Mouse (Mus musculus) neural tube, embryonic 15.5 days (tissue): ENCODE results near the gene Pip5k1b. TPM values are rescaled to one million over a fixed set of nuclear protein-coding genes. Genes with fewer than 3 reads are reported as not detected.

ENCODE experiments used
- ATAC-seq: fragments of 200-750 bp; cut with Nextera tagmentation; 2 replicates; pipeline ENCODE4 v1.8.0; 2017; ENCODE audit warnings: mild to moderate bottlenecking, moderate TSS enrichment, moderate library complexity; ENCODE audit not compliant: low FRiP score
- H3K27ac ChIP-seq: fragments of 300-500 bp; sonication (generic); replicated peaks from 2 replicates; pipeline ENCODE4 v1.5.1; 2015; ENCODE audit warnings: mild to moderate bottlenecking, inconsistent platforms
- H3K27me3 ChIP-seq: fragments of 300-500 bp; sonication (generic); replicated peaks from 2 replicates; pipeline ENCODE4 v1.6.1; 2015; ENCODE audit warnings: inconsistent platforms
- H3K36me3 ChIP-seq: fragments of 300-500 bp; sonication (generic); 2 replicates; pipeline ENCODE4 v1.6.1; 2015; ENCODE audit warnings: inconsistent platforms
- H3K4me1 ChIP-seq: fragments of 300-500 bp; sonication (generic); 2 replicates; pipeline ENCODE4 v1.6.1; 2015; ENCODE audit warnings: inconsistent platforms
- H3K4me2 ChIP-seq: fragments of 300-500 bp; sonication (generic); 2 replicates; pipeline ENCODE4 v1.6.1; 2015; ENCODE audit warnings: inconsistent platforms, mild to moderate bottlenecking, moderate library complexity
- H3K4me3 ChIP-seq: fragments of 300-500 bp; sonication (generic); replicated peaks from 2 replicates; pipeline ENCODE4 v1.5.1; 2015; ENCODE audit warnings: mild to moderate bottlenecking, inconsistent platforms
- H3K9ac ChIP-seq: fragments of 300-500 bp; sonication (generic); replicated peaks from 2 replicates; pipeline ENCODE4 v1.6.1; 2015; ENCODE audit warnings: mild to moderate bottlenecking, inconsistent platforms
- H3K9me3 ChIP-seq: fragments of 300-500 bp; sonication (generic); replicated peaks from 2 replicates; pipeline ENCODE4 v1.6.1; 2016; ENCODE audit warnings: inconsistent platforms
- WGBS: fragments of 180-500 bp; shearing (Covaris S2); methylation state at CpG from one replicate; pipeline ENCODE4 v1.1.7; 2015; ENCODE audit warnings: mixed read lengths; 5-methylcytosine and 5-hydroxymethylcytosine counted together
- polyA plus RNA-seq: library from polyadenylated mRNA; unstranded; fragments of >200 nt; fragmentation: Nextera tagmentation; extraction: Ambion mirVana; gene quantifications from 2 replicates; pipeline ENCODE4 v1.2.1, GENCODE M21; 2015

Pip5k1b gene
- polyA plus RNA-seq, 1 experiment from 2014 or later, result 1.6 TPM

GRCm38 (mm10) chr19:24323841-24324613 is 231.6 kb downstream of the Pip5k1b start:
- H3K27ac ChIP-seq, result no peak overlapping the region
- WGBS, result 30% methylated on average over 10 of the region's 10 CpGs
- no peak overlapping the region for H3K4me3 ChIP-seq
- H3K9ac ChIP-seq, result no peak overlapping the region
- peaks cover 6% of the 10 kb centered on the region for H3K4me1 ChIP-seq
- no peaks in the 10 kb centered on the region for H3K9me3 ChIP-seq
- ATAC-seq, result no peak
- H3K36me3 ChIP-seq, result no peaks in the 10 kb centered on the region
- no peak overlapping the region for H3K4me2 ChIP-seq
- H3K27me3 ChIP-seq, result no peaks in the 10 kb centered on the region

- H3K4me1 ChIP-seq, result peaks cover 10% of the 10 kb centered on the region
- H3K9ac ChIP-seq, result no peak overlapping the region
- ATAC-seq, result no peak
- no peaks in the 10 kb centered on the region for H3K27me3 ChIP-seq
- H3K4me2 ChIP-seq, result no peak overlapping the region
- no peaks in the 10 kb centered on the region for H3K9me3 ChIP-seq
- H3K27ac ChIP-seq, result no peak overlapping the region
- no peaks in the 10 kb centered on the region for H3K36me3 ChIP-seq
- H3K4me3 ChIP-seq, result no peak overlapping the region
- 82% methylated on average over 8 of the region's 8 CpGs for WGBS
Observed at GRCm38 (mm10) chr19:24321900-24322311, 233.8 kb downstream of the Pip5k1b start.

- Histone ChIP-seq H3K27me3 (no peaks in the 10 kb centered on the region), H3K9me3 (no peaks in the 10 kb centered on the region), H3K4me2 (no peak overlapping the region), H3K36me3 (no peaks in the 10 kb centered on the region), H3K4me1 (peaks cover 12% of the 10 kb centered on the region), H3K9ac (no peak overlapping the region), H3K27ac (no peak overlapping the region), H3K4me3 (no peak overlapping the region)
- 94% methylated on average over 6 of the region's 6 CpGs for WGBS
- no peak for ATAC-seq
Observed at GRCm38 (mm10) chr19:24321211-24321899, 234.3 kb downstream of the Pip5k1b start.

GRCm38 (mm10) chr19:24318172-24318571 is 237.5 kb downstream of the Pip5k1b start:
- Histone ChIP-seq H3K9me3 (no peaks in the 10 kb centered on the region), H3K27ac (no peak overlapping the region), H3K4me2 (no peak overlapping the region), H3K36me3 (no peaks in the 10 kb centered on the region), H3K9ac (no peak overlapping the region), H3K4me3 (no peak overlapping the region), H3K27me3 (no peaks in the 10 kb centered on the region), H3K4me1 (peaks cover 10% of the 10 kb centered on the region)
- ATAC-seq, result no peak
- 82% methylated on average over 10 of the region's 10 CpGs for WGBS

- Histone ChIP-seq H3K9me3 (no peaks in the 10 kb centered on the region), H3K9ac (no peak overlapping the region), H3K4me1 (peaks cover 13% of the 10 kb centered on the region), H3K4me3 (no peak overlapping the region), H3K36me3 (no peaks in the 10 kb centered on the region), H3K4me2 (no peak overlapping the region), H3K27me3 (no peaks in the 10 kb centered on the region), H3K27ac (no peak overlapping the region)
- ATAC-seq, result no peak
- WGBS, result 90% methylated on average over 2 of the region's 2 CpGs
Observed at GRCm38 (mm10) chr19:24317731-24318130, 237.9 kb downstream of the Pip5k1b start.

GRCm38 (mm10) chr19:24317038-24317591 is 238.6 kb downstream of the Pip5k1b start:
- no peaks in the 10 kb centered on the region for H3K27me3 ChIP-seq
- WGBS, result 28% methylated on average over 15 of the region's 15 CpGs
- H3K4me3 ChIP-seq, result no peak overlapping the region
- no peaks in the 10 kb centered on the region for H3K9me3 ChIP-seq
- ATAC-seq, result peak; percentile 62; the same call in 1 of the 2 replicates
- H3K9ac ChIP-seq, result no peak overlapping the region
- peak overlapping the region; percentile 13; the same call in 1 of the 2 replicates for H3K4me2 ChIP-seq
- peaks cover 13% of the 10 kb centered on the region for H3K4me1 ChIP-seq
- no peaks in the 10 kb centered on the region for H3K36me3 ChIP-seq
- H3K27ac ChIP-seq, result no peak overlapping the region

- Histone ChIP-seq H3K9me3 (no peaks in the 10 kb centered on the region), H3K4me2 (no peak overlapping the region), H3K27ac (no peak overlapping the region), H3K27me3 (no peaks in the 10 kb centered on the region), H3K4me1 (peaks cover 13% of the 10 kb centered on the region), H3K4me3 (no peak overlapping the region), H3K36me3 (no peaks in the 10 kb centered on the region), H3K9ac (no peak overlapping the region)
- no peak for ATAC-seq
- WGBS, result 69% methylated on average over 9 of the region's 9 CpGs
Observed at GRCm38 (mm10) chr19:24316060-24316725, 239.5 kb downstream of the Pip5k1b start.

- Histone ChIP-seq H3K9ac (no peak overlapping the region), H3K36me3 (no peaks in the 10 kb centered on the region), H3K4me2 (no peak overlapping the region), H3K27ac (no peak overlapping the region), H3K9me3 (no peaks in the 10 kb centered on the region), H3K4me1 (peaks cover 13% of the 10 kb centered on the region), H3K27me3 (no peaks in the 10 kb centered on the region), H3K4me3 (no peak overlapping the region)
- WGBS, result 90% methylated on average over 4 of the region's 4 CpGs
- no peak for ATAC-seq
Observed at GRCm38 (mm10) chr19:24315234-24315633, 240.4 kb downstream of the Pip5k1b start.

- Histone ChIP-seq H3K36me3 (no peaks in the 10 kb centered on the region), H3K4me1 (peaks cover 13% of the 10 kb centered on the region), H3K27me3 (no peaks in the 10 kb centered on the region), H3K4me3 (no peak overlapping the region), H3K9me3 (no peaks in the 10 kb centered on the region), H3K27ac (no peak overlapping the region), H3K9ac (no peak overlapping the region), H3K4me2 (no peak overlapping the region)
- WGBS, result 87% methylated on average over 11 of the region's 11 CpGs
- ATAC-seq, result no peak
Observed at GRCm38 (mm10) chr19:24314676-24315075, 241.0 kb downstream of the Pip5k1b start.

- WGBS, result 27% methylated on average over 12 of the region's 12 CpGs
- no peak overlapping the region for H3K27ac ChIP-seq
- no peaks in the 10 kb centered on the region for H3K27me3 ChIP-seq
- H3K4me3 ChIP-seq, result no peak overlapping the region
- H3K4me2 ChIP-seq, result no peak overlapping the region
- no peak overlapping the region for H3K9ac ChIP-seq
- H3K4me1 ChIP-seq, result peaks cover 20% of the 10 kb centered on the region
- no peaks in the 10 kb centered on the region for H3K9me3 ChIP-seq
- no peak for ATAC-seq
- no peaks in the 10 kb centered on the region for H3K36me3 ChIP-seq
Observed at GRCm38 (mm10) chr19:24312556-24313342, 242.9 kb downstream of the Pip5k1b start.

GRCm38 (mm10) chr19:24312046-24312445 is 243.6 kb downstream of the Pip5k1b start:
- no peaks in the 10 kb centered on the region for H3K27me3 ChIP-seq
- peaks cover 21% of the 10 kb centered on the region for H3K4me1 ChIP-seq
- no peak overlapping the region for H3K4me3 ChIP-seq
- no peak overlapping the region for H3K4me2 ChIP-seq
- no peaks in the 10 kb centered on the region for H3K9me3 ChIP-seq
- whole genome bisulfite sequencing, result 84% methylated on average over 5 of the region's 5 CpGs
- no peak for ATAC-seq
- H3K27ac ChIP-seq, result no peak overlapping the region
- H3K9ac ChIP-seq, result no peak overlapping the region
- H3K36me3 ChIP-seq, result no peaks in the 10 kb centered on the region
